Mouse (Mus musculus): ENCODE results near the gene Olfr875. TPM values are rescaled to one million over a fixed set of nuclear protein-coding genes. Genes with fewer than 3 reads are reported as not detected.

Gene Olfr875
- not detected for polyA plus RNA-seq (2017; shearing (Covaris generic))

GRCm38 (mm10) chr9:37771759-37772158 lies at the start of gene Olfr875:
Gene Olfr875, plus strand, starts transcription at chr9:37771857.

GRCm38 (mm10) chr9:37744806-37745205 lies 26.9 kb upstream of the Olfr875 start, which contains the start of gene Olfr874:
Gene Olfr874, plus strand, starts transcription at chr9:37745106.

GRCm38 (mm10) chr9:37802731-37803130 lies 31.1 kb downstream of the Olfr875 start, which contains the start of gene Olfr876:
Gene Olfr876, plus strand, starts transcription at chr9:37803031.

Other genes starting within 250 kb of the Olfr875 start
- under 1 TPM; 0.37 to 0.92 TPM for gene Esam, start 243.8 kb upstream of the Olfr875 start, polyA plus RNA-seq (2017; shearing (Covaris generic))
- 1 to 10 TPM in 1 of 2 experiments, under 1 TPM in 1; 0.28 to 5.9 TPM for gene Vsig2, start 232.6 kb upstream of the Olfr875 start, polyA plus RNA-seq (2017; shearing (Covaris generic))
- 10 to 100 TPM in 1 of 2 experiments, 1 to 10 TPM in 1; 1.6 to 14.9 TPM for gene Nrgn, start 219.0 kb upstream of the Olfr875 start, polyA plus RNA-seq (2017; shearing (Covaris generic))
- gene Siae, start 216.2 kb upstream of the Olfr875 start, polyA plus RNA-seq (2017; shearing (Covaris generic)) = 10 to 100 TPM; 14.9 to 16.8 TPM
- gene Spa17, start 158.1 kb upstream of the Olfr875 start, polyA plus RNA-seq (2017; shearing (Covaris generic)) = 1 to 10 TPM in 1 of 2 experiments, under 1 TPM in 1; 0.86 to 1.3 TPM
- 100 to 1,000 TPM; 162 to 186 TPM for gene Tbrg1, start 114.5 kb upstream of the Olfr875 start, polyA plus RNA-seq (2017; shearing (Covaris generic))
- gene Panx3, start 102.6 kb upstream of the Olfr875 start, polyA plus RNA-seq (2017; shearing (Covaris generic)) = under 1 TPM; 0.22 to 0.43 TPM
- 1 to 10 TPM in 1 of 2 experiments, under 1 TPM in 1; 0.07 to 2.7 TPM for gene Olfr160, start 55.6 kb upstream of the Olfr875 start, polyA plus RNA-seq (2017; shearing (Covaris generic))
- gene Olfr874, start 26.8 kb upstream of the Olfr875 start, polyA plus RNA-seq (2017; shearing (Covaris generic)) = not detected
- gene Olfr876, start 31.2 kb downstream of the Olfr875 start, polyA plus RNA-seq (2017; shearing (Covaris generic)) = 1 to 10 TPM in 1 of 2 experiments, under 1 TPM in 1; 0.17 to 1.7 TPM
- under 1 TPM; 0.13 to 0.89 TPM for gene Olfr877, start 82.4 kb downstream of the Olfr875 start, polyA plus RNA-seq (2017; shearing (Covaris generic))
- gene Olfr145, start 124.9 kb downstream of the Olfr875 start, polyA plus RNA-seq (2017; shearing (Covaris generic)) = under 1 TPM in 1 of 2 experiments, not detected in 1; 0.76 TPM
- gene Olfr878, start 146.0 kb downstream of the Olfr875 start, polyA plus RNA-seq (2017; shearing (Covaris generic)) = 1 to 10 TPM in 1 of 2 experiments, under 1 TPM in 1; 0.12 to 1.7 TPM
- under 1 TPM; 0.40 to 0.48 TPM for gene Olfr881, start 220.0 kb downstream of the Olfr875 start, polyA plus RNA-seq (2017; shearing (Covaris generic))

Data from inflammation-experienced regulatory T-cells (primary cell).